Mouse (Mus musculus) adrenal gland, postnatal 36 days (tissue): ENCODE measurements around the gene Mcu. TPM values are rescaled to one million over a fixed set of nuclear protein-coding genes. Genes with fewer than 3 reads are reported as not detected.

Experiments used
- DNase-seq, 2 experiments: peaks; one replicate each; pipeline ENCODE4 v3.0.0; 2021; ENCODE audit warnings: mixed read lengths in 1 of 2
- total RNA-seq, 2 experiments: library from RNA; stranded (reverse); gene quantifications; 2 replicates each; pipeline ENCODE4 v1.2.3; 2021

Gene Mcu
- total RNA-seq, 2 experiments from 2014 or later = 42.9 to 53.4 TPM

DNA sequence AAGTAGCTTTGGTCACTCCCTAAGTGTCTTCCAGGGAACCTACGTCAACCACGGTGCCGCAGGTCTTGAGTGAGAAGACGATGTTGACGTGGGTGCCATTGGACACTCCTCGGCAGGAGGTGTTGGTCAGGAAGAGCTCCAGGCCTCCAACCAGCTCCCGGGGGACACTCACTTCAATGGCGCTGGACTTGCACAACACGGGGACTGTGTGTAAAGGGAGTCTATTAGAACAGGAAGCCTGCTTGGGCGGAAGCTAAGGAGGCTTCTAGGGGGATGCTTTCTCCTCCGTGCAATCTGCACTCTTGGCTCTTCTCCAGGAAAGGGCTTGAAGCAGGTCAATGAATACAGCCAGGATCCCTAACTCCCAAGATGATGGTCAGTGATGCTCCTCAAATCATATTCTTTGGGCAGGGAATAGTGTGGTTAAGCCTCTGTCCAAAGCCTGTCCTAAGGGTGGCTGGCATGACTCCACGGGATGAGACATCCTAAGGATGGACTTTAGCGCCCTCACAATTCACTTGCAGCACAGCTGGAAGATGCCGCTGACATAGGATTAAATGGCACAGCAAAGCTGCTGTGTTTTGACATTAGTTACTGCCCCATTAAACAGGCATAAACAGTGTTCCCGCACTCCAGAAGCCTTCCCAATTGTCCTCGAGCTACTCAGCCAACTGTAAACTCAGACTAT lies 186.9 kb downstream of the Mcu start:
- peak in 1 of 2 experiments; percentile 23 for DNase-seq

GRCm38 (mm10) chr10:59426371-59426770 lies 190.1 kb downstream of the Mcu start:
- DNase-seq = no peak

DNA sequence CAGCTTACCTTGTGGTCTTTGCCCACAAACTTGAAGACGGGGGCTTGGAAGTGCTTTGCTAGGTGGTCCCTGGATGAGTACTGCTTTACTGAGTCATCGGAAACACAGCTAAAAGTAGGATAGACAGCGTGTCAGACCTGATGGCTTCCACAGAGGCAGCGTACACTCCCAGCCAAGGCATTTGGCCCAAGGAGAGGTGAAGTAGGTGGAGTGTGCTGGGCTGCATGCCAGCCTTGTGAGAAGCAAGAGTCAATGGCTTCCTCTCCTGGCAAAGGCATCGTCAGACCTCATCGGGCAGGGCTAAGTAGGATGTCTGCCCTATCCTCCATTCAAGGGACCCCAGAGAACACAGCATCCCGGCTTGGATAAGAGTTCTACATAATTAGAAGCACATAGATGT lies 191.1 kb downstream of the Mcu start:
- peak; percentile 49 to 76 for DNase-seq

GRCm38 (mm10) chr10:59424453-59424852 lies 192.0 kb downstream of the Mcu start:
- no peak for DNase-seq

- no peak for DNase-seq
These were observed 197.0 kb downstream of the Mcu start for GRCm38 (mm10) chr10:59419516-59419915.

DNA sequence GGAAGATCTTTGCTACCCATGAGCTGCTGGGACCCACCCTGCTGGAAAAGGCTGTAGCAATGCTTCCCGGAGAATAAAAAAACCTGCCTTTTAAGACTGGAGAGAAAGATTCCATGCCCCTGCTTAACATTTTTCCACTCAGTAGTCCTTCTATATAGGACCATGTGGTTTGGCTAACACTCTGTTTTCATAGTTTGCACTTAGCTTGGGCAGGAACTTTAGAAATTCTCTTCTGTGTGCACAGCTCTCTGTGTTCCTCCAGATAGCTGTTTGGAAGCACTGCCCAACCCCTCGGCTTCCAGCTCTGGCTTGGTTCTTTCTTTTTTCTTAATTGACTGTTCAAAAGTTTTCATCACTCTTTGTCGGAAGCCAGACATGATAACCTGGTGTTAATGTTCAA lies 199.9 kb downstream of the Mcu start:
- DNase-seq = no peak

- DNase-seq = no peak
These were observed 202.8 kb downstream of the Mcu start for GRCm38 (mm10) chr10:59413711-59414110.

DNA sequence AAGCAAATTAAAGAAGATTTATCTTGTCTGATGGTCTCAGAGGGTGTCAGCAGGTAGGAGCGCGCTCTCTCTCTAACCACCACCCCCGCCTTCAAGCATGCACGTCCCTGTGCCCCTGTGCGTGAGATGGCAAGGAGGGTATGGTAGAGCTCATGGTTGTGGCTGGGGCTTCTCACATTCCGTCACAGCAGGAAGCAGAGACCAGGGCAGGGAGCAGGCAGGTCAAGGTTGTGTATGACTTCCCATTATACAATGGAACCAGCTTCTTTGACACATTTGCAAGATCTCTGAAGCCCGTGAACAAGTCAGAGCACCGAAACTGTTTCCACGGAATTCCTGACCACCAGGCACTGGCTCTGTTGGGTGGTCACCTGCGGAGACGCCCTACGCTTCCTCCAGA lies 206.2 kb downstream of the Mcu start:
- no peak for DNase-seq

GRCm38 (mm10) chr10:59408499-59408898 lies 208.0 kb downstream of the Mcu start:
- DNase-seq = no peak

DNA sequence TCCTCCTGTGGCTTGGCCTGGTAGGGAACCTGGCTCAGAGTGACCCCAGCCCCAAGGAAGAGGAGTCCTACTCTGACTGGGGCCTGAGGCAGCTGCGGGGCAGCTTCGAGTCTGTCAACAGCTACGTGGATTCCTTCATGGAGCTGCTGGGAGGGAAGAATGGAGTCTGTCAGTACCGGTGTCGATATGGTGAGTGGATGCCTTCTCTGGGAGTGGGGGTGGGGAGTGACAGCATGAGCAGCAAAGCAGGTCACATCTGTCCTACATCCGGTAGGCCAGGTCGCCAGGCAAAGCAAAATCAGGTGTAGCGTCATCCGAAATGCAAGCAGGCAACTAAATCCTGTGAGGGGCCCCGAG lies 212.7 kb downstream of the Mcu start:
- no peak for DNase-seq

- DNase-seq = no peak
These were observed 213.3 kb downstream of the Mcu start, which contains the start of gene Pla2g12b for GRCm38 (mm10) chr10:59402899-59403792. Pla2g12b (plus strand) TSS chr10:59403660.

Other genes with a start within 250 kb of the Mcu start
- gene Gm10273, start 221.1 kb downstream of the Mcu start, total RNA-seq = 10 to 100 TPM; 75.5 to 75.7 TPM
- gene Pla2g12b, start 213.0 kb downstream of the Mcu start, total RNA-seq = not detected
- 1 to 10 TPM; 2.8 to 3.7 TPM for gene Oit3, start 174.9 kb downstream of the Mcu start, total RNA-seq
- gene Gm10322, start 629 bp downstream of the Mcu start, total RNA-seq = not detected
- 10 to 100 TPM; 62.4 to 70.4 TPM for gene Micu1, start 85.8 kb upstream of the Mcu start, total RNA-seq